Mouse (Mus musculus): Measurements from ENCODE around the gene Ppp1r14a. TPM values are rescaled to one million over a fixed set of nuclear protein-coding genes. Genes with fewer than 3 reads are reported as not detected.

The Ppp1r14a gene
- polyA plus RNA-seq (2015; fragmentation: Nextera tagmentation; extraction: Ambion mirVana): 10.1 and 10.5 TPM in 2 replicates

DNA sequence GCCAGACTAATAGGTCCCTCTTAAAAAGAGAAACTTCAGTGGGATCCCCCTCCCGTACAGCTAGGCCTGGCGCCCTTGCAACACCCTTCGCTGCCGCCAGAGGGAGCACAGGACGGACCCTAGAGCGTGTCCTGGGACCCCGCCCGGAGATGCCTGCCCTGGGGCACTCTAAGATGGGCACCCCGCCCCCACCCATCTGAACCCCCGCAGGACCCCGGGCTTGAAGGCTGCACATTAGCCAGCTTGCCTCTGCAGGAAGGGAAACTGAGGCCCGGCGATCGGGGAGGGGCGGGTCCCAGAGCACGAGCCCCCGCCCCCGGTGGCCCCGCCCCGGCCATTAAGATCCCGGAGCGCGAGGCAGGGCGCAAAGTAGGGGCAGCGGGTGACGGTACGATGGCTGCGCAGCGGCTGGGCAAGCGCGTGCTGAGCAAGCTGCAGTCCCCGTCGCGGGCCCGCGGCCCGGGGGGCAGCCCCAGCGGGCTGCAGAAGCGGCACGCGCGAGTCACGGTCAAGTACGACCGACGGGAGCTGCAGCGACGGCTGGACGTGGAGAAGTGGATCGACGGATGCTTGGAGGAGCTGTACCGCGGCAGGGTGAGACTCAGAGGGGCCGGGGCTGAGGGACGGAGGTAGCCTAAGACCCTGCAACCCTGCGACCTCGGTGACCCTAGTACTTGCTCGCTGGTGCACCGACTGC lies at the start of gene Ppp1r14a:
TSS of gene Ppp1r14a (plus strand) at position 367 of the 697 bp plus-strand sequence.
- peaks cover 7% of the 10 kb centered on the region for H3K27me3 ChIP-seq
- H3K36me3 ChIP-seq: no peaks in the 10 kb centered on the region
- no peaks in the 10 kb centered on the region for H3K9me3 ChIP-seq
- peak within 1 kb of the TSS; percentile 58 for H3K4me3 ChIP-seq
- peak within 1 kb of the TSS; percentile 71 for H3K9ac ChIP-seq
- H3K4me2 ChIP-seq: peak within 1 kb of the TSS; percentile 85
- no peak within 1 kb of the TSS for H3K27ac ChIP-seq
- ATAC-seq (ENCODE audit: insufficient number of reproducible peaks, insufficient read depth, low FRiP score, low TSS enrichment, low read depth): peak; percentile 10; the same call in 1 of the 2 replicates
- H3K4me1 ChIP-seq: peaks cover 50% of the 10 kb centered on the region
- WGBS: under 1% methylated on average over 59 of the region's 59 CpGs

DNA sequence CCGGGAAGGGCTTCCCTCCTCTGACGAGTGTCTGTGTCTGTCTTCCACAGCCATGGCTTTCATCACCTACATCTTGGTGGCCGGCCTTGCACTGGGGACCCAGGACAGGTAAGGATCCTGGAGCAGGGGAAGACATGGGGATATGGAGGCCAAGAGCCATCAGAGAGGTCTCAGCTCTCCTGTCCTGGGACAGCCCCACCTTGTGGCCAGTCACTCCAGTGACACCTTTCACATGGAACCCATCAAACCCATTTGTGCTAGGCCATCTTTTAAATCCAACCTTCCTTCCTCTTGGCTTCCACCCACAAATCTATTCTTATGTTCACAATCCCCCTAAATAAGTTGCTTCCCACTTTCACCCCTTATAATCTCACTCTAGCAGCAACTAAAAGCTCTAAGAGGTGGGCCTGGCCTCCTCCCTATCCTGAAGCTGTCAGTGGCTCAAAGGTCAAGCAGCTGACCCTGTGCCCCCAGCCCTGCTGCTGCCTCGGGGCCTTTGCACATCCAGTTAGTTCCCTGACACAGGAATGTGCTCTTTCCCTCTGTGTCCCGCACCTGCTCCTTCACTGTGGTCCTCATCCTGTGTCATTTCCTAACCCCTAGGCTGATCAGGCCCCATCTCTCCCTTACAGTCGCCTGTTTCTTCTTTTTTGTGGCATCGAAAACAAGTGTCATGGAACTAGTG lies 44.2 kb upstream of the Ppp1r14a start:
- no peak overlapping the region for H3K4me3 ChIP-seq
- WGBS: 78% methylated on average over 7 of the region's 7 CpGs

DNA sequence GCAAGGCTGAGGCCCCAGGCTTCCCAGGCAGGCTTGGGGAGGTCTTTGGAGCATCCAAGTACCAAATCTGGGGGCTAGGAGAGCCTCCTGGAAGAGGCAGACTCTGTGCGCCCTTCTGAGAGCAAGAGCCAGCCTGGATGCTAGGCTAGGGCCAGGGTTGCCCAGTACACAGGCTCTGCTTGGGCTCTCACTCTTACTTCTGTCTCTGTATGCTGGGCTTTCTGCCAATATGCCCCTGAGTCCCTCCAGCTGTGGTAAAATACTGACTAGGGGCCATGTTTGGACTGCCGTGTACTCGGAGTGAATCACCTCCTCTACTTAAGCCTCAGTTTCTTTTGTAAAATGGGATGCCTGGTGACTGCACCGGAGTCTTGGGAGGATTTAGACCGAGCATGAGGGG lies 43.1 kb upstream of the Ppp1r14a start:
- 81% methylated on average over 5 of the region's 5 CpGs for WGBS
- peaks cover 38% of the 10 kb centered on the region for H3K36me3 ChIP-seq
- H3K4me3 ChIP-seq: no peak overlapping the region
- no peak overlapping the region for H3K9ac ChIP-seq
- peaks cover 18% of the 10 kb centered on the region for H3K27me3 ChIP-seq
- no peak overlapping the region for H3K4me2 ChIP-seq
- no peak for ATAC-seq (ENCODE audit: insufficient number of reproducible peaks, insufficient read depth, low FRiP score, low TSS enrichment, low read depth)
- peaks cover 20% of the 10 kb centered on the region for H3K4me1 ChIP-seq
- H3K27ac ChIP-seq: no peak overlapping the region
- no peaks in the 10 kb centered on the region for H3K9me3 ChIP-seq

More for the DNA sequence above, 44.2 kb upstream of the Ppp1r14a start:
- H3K9ac ChIP-seq: no peak overlapping the region
- no peak overlapping the region for H3K27ac ChIP-seq
- H3K4me2 ChIP-seq: no peak overlapping the region
- H3K36me3 ChIP-seq: peaks cover 38% of the 10 kb centered on the region
- no peaks in the 10 kb centered on the region for H3K9me3 ChIP-seq
- peaks cover 18% of the 10 kb centered on the region for H3K27me3 ChIP-seq
- no peak for ATAC-seq (ENCODE audit: insufficient number of reproducible peaks, insufficient read depth, low FRiP score, low TSS enrichment, low read depth)
- H3K4me1 ChIP-seq: peaks cover 20% of the 10 kb centered on the region

DNA sequence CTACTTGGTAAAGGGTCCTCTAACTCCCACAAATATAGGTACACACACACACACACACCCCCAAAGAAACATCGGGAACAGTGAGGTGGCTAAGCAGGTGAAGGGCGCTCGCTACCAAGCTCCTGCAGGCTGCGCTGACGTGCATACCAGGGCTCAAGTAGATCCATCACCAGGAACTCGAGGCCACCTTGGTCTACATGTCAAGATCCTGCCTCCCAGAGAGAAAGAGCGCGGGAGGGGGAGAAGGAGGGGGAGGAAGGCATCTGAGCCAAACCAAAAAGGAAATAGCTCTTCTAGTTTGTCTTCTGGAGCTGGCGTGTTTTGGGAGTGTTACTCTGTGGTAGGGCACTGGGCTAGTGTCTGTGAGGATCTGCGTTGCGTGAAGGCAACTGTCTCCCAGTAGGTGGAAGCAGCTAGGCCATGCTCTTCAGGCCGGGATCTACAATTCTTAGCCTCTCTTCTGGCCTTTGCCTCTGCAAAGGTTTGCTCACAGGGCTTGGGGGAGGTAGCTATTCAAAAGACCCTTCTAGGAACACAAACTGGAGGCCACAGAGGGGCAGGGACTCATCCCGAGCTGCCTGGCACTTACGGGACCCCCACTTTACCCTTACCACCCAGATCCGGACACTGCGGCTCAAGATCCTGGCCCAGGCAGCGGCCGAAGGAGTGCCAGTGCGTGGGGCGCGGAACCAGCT lies 42.3 kb upstream of the Ppp1r14a start:
- WGBS: 86% methylated on average over 21 of the region's 21 CpGs
- Histone ChIP-seq H3K4me1 (peaks cover 20% of the 10 kb centered on the region), H3K27ac (no peak overlapping the region), H3K4me3 (no peak overlapping the region), H3K4me2 (no peak overlapping the region; the same call in 1 of the 2 replicates), H3K27me3 (peaks cover 18% of the 10 kb centered on the region), H3K9me3 (no peaks in the 10 kb centered on the region), H3K9ac (peak overlapping the region; percentile 32; the same call in 1 of the 2 replicates), H3K36me3 (peaks cover 38% of the 10 kb centered on the region)
- no peak for ATAC-seq (ENCODE audit: insufficient number of reproducible peaks, insufficient read depth, low FRiP score, low TSS enrichment, low read depth)

DNA sequence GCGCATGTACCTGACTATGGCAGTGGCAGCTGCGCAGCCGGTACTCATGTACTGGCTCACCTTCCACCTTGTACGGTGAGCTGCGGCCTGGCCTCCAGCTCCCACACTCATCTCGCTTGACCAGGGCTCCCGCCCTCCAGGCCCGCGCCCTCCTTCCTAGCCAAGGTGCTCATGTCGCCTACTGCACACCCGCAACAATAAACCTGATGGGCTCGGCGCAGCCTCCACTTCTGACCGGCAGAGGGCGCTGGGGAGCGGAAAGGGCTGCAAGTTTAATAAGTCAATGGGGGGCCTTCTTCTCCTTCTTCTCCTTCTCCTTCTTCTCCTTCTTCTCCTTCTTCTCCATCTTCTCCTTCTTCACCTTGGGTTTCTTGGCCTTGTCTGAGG lies 41.8 kb upstream of the Ppp1r14a start:
- ATAC-seq (ENCODE audit: insufficient number of reproducible peaks, insufficient read depth, low FRiP score, low TSS enrichment, low read depth): no peak
- Histone ChIP-seq H3K9ac (peak overlapping the region; percentile 52; the same call in 1 of the 2 replicates), H3K4me3 (peak overlapping the region; percentile 32), H3K36me3 (peaks cover 38% of the 10 kb centered on the region), H3K4me2 (peak overlapping the region; percentile 56), H3K9me3 (no peaks in the 10 kb centered on the region), H3K27ac (no peak overlapping the region), H3K4me1 (peaks cover 20% of the 10 kb centered on the region), H3K27me3 (peaks cover 18% of the 10 kb centered on the region)
- 29% methylated on average over 16 of the region's 16 CpGs for WGBS

DNA sequence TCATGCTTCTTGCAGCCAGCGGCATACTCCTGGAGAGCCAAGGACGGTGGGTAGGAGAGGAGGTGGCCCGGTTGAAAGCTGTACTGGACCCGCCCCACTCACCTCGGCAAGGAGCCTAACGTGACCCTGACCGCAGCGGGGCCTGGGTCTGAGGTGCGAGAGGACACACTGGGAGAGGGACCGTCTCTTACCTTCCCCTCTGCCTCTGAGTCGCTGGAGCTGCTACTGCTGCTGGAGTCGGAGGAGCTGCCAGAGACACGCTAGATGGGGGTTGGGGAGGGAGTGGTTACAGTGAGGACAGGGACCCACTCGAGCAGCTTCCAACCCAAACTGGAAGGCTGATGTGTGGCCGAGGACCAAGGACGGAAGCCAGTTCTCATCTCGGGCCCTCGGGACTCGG lies 41.4 kb upstream of the Ppp1r14a start:
- ATAC-seq (ENCODE audit: insufficient number of reproducible peaks, insufficient read depth, low FRiP score, low TSS enrichment, low read depth): no peak
- Histone ChIP-seq H3K27ac (no peak overlapping the region), H3K4me1 (peaks cover 20% of the 10 kb centered on the region), H3K27me3 (peaks cover 18% of the 10 kb centered on the region), H3K4me2 (peak overlapping the region; percentile 56), H3K36me3 (peaks cover 38% of the 10 kb centered on the region), H3K9me3 (no peaks in the 10 kb centered on the region), H3K4me3 (peak overlapping the region; percentile 32), H3K9ac (peak overlapping the region; percentile 52; the same call in 1 of the 2 replicates)
- 9% methylated on average over 19 of the region's 19 CpGs for WGBS

DNA sequence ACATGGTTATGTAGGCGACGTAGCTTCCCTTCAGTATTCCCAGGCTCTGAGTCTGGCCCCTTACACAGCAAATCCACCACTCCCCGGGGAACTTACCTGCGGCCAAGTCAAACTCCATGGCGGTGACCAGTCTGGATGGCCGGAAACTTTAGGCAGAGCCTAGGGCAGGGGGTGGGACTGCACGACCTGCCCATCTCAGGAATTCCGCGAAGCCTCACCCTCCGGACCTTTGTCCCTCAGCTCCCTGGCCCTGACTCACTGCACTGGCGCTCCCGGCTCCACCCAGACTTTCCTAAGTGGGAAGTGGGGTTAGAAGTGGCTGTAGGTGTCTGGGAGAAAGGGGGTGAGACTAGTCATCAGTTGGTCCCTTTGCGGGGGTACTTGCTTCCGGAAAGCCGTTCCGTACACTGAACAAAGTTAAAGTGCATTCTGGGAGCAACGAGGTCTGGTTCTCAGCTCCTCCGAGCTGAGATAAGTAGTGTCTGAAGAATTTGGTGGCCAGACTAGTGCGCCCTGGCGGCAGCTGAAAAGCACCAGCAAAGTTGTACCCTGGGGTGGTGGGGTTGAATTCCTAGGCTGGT lies 40.8 kb upstream of the Ppp1r14a start, which contains the start of gene 2200002D01Rik:
TSS of gene 2200002D01Rik (minus strand) at position 206 of the 581 bp plus-strand sequence.
- H3K9me3 ChIP-seq: no peaks in the 10 kb centered on the region
- H3K36me3 ChIP-seq: peaks cover 38% of the 10 kb centered on the region
- ATAC-seq (ENCODE audit: insufficient number of reproducible peaks, insufficient read depth, low FRiP score, low TSS enrichment, low read depth): no peak
- peak within 1 kb of the TSS; percentile 52; the same call in 1 of the 2 replicates for H3K9ac ChIP-seq
- H3K27ac ChIP-seq: no peak within 1 kb of the TSS
- 10% methylated on average over 20 of the region's 20 CpGs for WGBS
- peaks cover 25% of the 10 kb centered on the region for H3K4me1 ChIP-seq
- H3K27me3 ChIP-seq: peaks cover 18% of the 10 kb centered on the region
- H3K4me3 ChIP-seq: peak within 1 kb of the TSS; percentile 32
- peak within 1 kb of the TSS; percentile 56 for H3K4me2 ChIP-seq

DNA sequence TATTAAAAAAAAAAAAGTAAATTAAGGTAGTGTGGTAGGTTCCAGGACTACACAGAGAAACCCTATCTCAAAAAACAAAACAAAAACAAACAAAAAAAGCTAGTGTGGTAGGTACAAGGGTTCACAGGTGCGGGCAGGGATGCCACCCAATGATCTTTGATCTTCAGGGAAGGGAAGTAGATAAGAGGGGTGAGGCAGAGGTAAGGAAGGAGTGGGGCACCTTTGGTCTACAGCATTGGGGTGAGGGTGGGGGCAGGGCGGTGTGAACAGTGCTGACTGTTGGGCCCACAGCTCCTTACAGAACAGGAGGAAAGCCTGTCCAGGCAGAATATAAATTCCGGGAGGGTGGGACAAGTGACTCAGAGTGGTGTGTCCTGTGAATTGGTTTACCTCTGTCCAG lies 37.9 kb upstream of the Ppp1r14a start:
- Histone ChIP-seq H3K9ac (no peak overlapping the region), H3K27me3 (peaks cover 18% of the 10 kb centered on the region), H3K36me3 (peaks cover 13% of the 10 kb centered on the region), H3K9me3 (no peaks in the 10 kb centered on the region), H3K4me1 (peaks cover 28% of the 10 kb centered on the region), H3K4me3 (no peak overlapping the region), H3K4me2 (no peak overlapping the region), H3K27ac (no peak overlapping the region)
- no peak for ATAC-seq (ENCODE audit: insufficient number of reproducible peaks, insufficient read depth, low FRiP score, low TSS enrichment, low read depth)
- WGBS: 86% methylated on average over 3 of the region's 3 CpGs

DNA sequence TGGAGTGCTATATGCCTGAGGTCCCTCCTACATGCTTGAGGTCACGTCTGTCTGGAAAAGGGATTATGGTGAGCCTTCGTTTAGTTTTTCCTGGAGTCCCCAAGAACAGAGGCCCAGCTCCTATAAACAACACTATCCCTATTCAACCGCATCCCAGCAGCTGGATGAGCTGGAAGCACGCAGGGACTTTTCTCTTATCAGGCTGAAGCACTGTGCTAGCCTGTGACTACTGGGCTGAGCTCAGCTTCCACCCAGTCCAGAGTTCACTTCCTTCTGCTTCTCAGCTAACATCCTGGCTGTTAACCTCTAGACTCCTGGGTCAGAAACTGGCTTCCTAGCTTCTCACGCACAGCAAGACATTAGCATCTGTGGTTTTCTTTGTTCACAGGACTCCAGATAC lies 35.3 kb upstream of the Ppp1r14a start:
- H3K27ac ChIP-seq: no peak overlapping the region
- peaks cover 11% of the 10 kb centered on the region; the same call in 1 of the 2 replicates for H3K4me1 ChIP-seq
- no peak overlapping the region for H3K9ac ChIP-seq
- H3K4me3 ChIP-seq: no peak overlapping the region
- no peaks in the 10 kb centered on the region for H3K9me3 ChIP-seq
- H3K27me3 ChIP-seq: no peaks in the 10 kb centered on the region
- H3K36me3 ChIP-seq: no peaks in the 10 kb centered on the region
- no peak overlapping the region for H3K4me2 ChIP-seq
- WGBS: 42% methylated on average over 5 of the region's 5 CpGs
- ATAC-seq (ENCODE audit: insufficient number of reproducible peaks, insufficient read depth, low FRiP score, low TSS enrichment, low read depth): no peak

DNA sequence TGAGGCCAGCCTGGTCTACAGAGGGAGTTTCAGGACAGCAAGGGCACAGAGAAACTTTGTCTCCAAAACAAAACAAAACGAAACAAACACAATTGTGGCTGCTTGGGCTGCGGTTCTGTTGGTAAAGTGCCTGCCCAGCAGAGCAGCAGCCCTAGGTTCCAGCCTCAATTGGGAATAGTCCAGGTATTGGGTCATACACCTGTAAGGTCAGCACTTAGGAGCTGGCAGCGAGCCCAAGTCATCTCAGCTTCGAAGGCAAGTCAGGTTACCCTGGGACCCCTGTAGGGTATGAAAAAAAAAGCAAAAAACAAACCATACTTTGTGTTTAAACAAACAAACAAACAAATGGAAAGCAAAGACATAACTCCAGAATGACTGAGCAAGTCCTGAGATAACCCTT lies 33.2 kb upstream of the Ppp1r14a start:
- Histone ChIP-seq H3K9ac (no peak overlapping the region), H3K27me3 (no peaks in the 10 kb centered on the region), H3K27ac (no peak overlapping the region), H3K4me3 (no peak overlapping the region), H3K4me2 (no peak overlapping the region), H3K9me3 (no peaks in the 10 kb centered on the region), H3K36me3 (no peaks in the 10 kb centered on the region), H3K4me1 (peaks cover 18% of the 10 kb centered on the region)
- 74% methylated on average over 4 of the region's 4 CpGs for WGBS
- no peak for ATAC-seq (ENCODE audit: insufficient number of reproducible peaks, insufficient read depth, low FRiP score, low TSS enrichment, low read depth)

DNA sequence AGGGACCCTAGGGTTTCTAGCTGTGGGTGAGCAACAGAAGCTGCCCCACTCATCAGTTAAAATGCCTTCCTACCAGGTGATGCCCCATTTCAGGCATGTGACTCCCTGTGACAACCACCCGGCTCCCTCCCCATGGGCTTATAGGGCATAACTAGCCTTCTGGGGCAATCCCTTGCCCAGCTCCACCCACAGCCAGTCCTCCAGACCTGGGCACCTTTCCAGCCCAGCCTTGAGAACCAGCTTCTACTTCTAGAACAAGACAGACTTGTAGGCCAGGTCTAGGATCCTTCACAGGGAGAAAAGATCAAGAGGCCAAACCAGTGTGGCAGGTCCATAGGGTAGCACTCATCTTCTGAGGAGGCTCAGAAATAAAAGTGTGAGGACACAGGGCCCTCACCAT lies 31.7 kb upstream of the Ppp1r14a start:
- H3K27ac ChIP-seq: no peak overlapping the region
- no peak overlapping the region for H3K4me2 ChIP-seq
- no peaks in the 10 kb centered on the region for H3K9me3 ChIP-seq
- H3K36me3 ChIP-seq: no peaks in the 10 kb centered on the region
- H3K4me1 ChIP-seq: peaks cover 20% of the 10 kb centered on the region
- ATAC-seq (ENCODE audit: insufficient number of reproducible peaks, insufficient read depth, low FRiP score, low TSS enrichment, low read depth): no peak
- no peak overlapping the region for H3K4me3 ChIP-seq
- H3K9ac ChIP-seq: no peak overlapping the region
- no peaks in the 10 kb centered on the region for H3K27me3 ChIP-seq
- WGBS: 89% methylated on average over 1 of the region's 1 CpGs

All from embryonic facial prominence, embryonic 13.5 days (tissue).